Mouse (Mus musculus) heart, embryonic 14.5 days (tissue): ENCODE data around the gene Ing3. TPM values are rescaled to one million over a fixed set of nuclear protein-coding genes. Genes with fewer than 3 reads are reported as not detected.

Experiments used
- ATAC-seq: fragments of 200-750 bp; cut with Nextera tagmentation; 2 replicates; pipeline ENCODE4 v1.8.0; 2017; ENCODE audit warnings: low read depth, moderate TSS enrichment; ENCODE audit not compliant: insufficient number of reproducible peaks, insufficient read depth, low FRiP score
- H3K27ac ChIP-seq, 2 experiments: fragments of 200-500 bp in 1 of 2; fragments of 300-500 bp in 1 of 2; sonication (generic) in 1 of 2; replicated peaks in 1 of 2; 2 replicates each; pipeline ENCODE4 v1.5.1; 2012 to 2014; ENCODE audit warnings: low read depth in 2 of 2, low read length in 2 of 2, control low read depth in 1 of 2, mild to moderate bottlenecking in 1 of 2, mixed read lengths in 1 of 2; ENCODE audit not compliant: control insufficient read depth in 1 of 2, insufficient read depth in 1 of 2
- H3K27me3 ChIP-seq: fragments of 300-500 bp; sonication (generic); 2 replicates; pipeline ENCODE4 v1.6.1; 2014; ENCODE audit warnings: mild to moderate bottlenecking, low read length, control low read depth; ENCODE audit not compliant: control insufficient read depth, insufficient read depth
- H3K36me3 ChIP-seq: fragments of 300-500 bp; sonication (generic); 2 replicates; pipeline ENCODE4 v1.6.1; 2014; ENCODE audit warnings: mild to moderate bottlenecking, control low read depth, low read length, mixed read lengths; ENCODE audit not compliant: control insufficient read depth, insufficient read depth
- H3K4me1 ChIP-seq, 2 experiments: fragments of 200-500 bp in 1 of 2; fragments of 300-500 bp in 1 of 2; sonication (generic) in 1 of 2; 2 replicates each; pipeline ENCODE4 v1.6.1; 2012 to 2014; ENCODE audit warnings: low read length in 2 of 2, control low read depth in 1 of 2, mixed read lengths in 1 of 2; ENCODE audit not compliant: control insufficient read depth in 2 of 2, insufficient read depth in 2 of 2
- H3K4me2 ChIP-seq: fragments of 300-500 bp; sonication (generic); 2 replicates; pipeline ENCODE4 v1.6.1; 2014; ENCODE audit warnings: mild to moderate bottlenecking, low read length
- H3K4me3 ChIP-seq, 2 experiments: fragments of 200-500 bp in 1 of 2; fragments of 300-500 bp in 1 of 2; sonication (generic) in 1 of 2; 2 replicates each; pipeline ENCODE4 v1.5.1; 2012 to 2014; ENCODE audit warnings: low read length in 2 of 2, mild to moderate bottlenecking in 2 of 2, control low read depth in 1 of 2, low read depth in 1 of 2, moderate library complexity in 1 of 2; ENCODE audit not compliant: control insufficient read depth in 1 of 2, insufficient read depth in 1 of 2
- H3K9ac ChIP-seq: fragments of 300-500 bp; sonication (generic); 2 replicates; pipeline ENCODE4 v1.6.1; 2014; ENCODE audit warnings: mild to moderate bottlenecking, low read length
- H3K9me3 ChIP-seq: fragments of 300-500 bp; sonication (generic); 2 replicates; pipeline ENCODE4 v1.6.1; 2016; ENCODE audit warnings: low read length, control low read depth; ENCODE audit not compliant: control insufficient read depth
- WGBS: fragments of 180-500 bp; shearing (Covaris S2); extraction: QIAGEN DNeasy Blood & Tissue Kit; methylation state at CpG from one replicate; pipeline ENCODE4 v1.1.7; 2014; 5-methylcytosine and 5-hydroxymethylcytosine counted together
- polyA plus RNA-seq: library from polyadenylated mRNA; unstranded; fragments of >200 nt; fragmentation: Nextera tagmentation; extraction: Ambion mirVana; gene quantifications from 2 replicates; pipeline ENCODE4 v1.2.1, GENCODE M21; 2014

Ing3 gene
- polyA plus RNA-seq, 1 experiment from 2014 or later, result 31.9 TPM

- no peaks in the 10 kb centered on the region for H3K36me3 ChIP-seq
- peak within 1 kb of the TSS; percentile 84 for H3K4me2 ChIP-seq
- no peaks in the 10 kb centered on the region; a peak in 1 of 4 replicates for H3K4me1 ChIP-seq
- ATAC-seq, result peak; percentile 57; the same call in 1 of the 2 replicates
- H3K9me3 ChIP-seq, result no peaks in the 10 kb centered on the region
- peak within 1 kb of the TSS; percentile 72 for H3K9ac ChIP-seq
- WGBS, result under 1% methylated on average over 38 of the region's 38 CpGs
- peak within 1 kb of the TSS; percentile 40 to 62 for H3K4me3 ChIP-seq
- no peaks in the 10 kb centered on the region for H3K27me3 ChIP-seq
- H3K27ac ChIP-seq, result peak within 1 kb of the TSS; percentile 46 to 55
These were observed 36.6 kb downstream of the Ing3 start, which contains the start of gene Cped1 for GRCm38 (mm10) chr6:21985732-21986540. Gene Cped1 (plus strand): TSS chr6:21985916.

- peak overlapping the region; percentile 28 to 55; a peak in 1 of 4 replicates for H3K27ac ChIP-seq
- peak overlapping the region; percentile 84 for H3K4me2 ChIP-seq
- no peaks in the 10 kb centered on the region; a peak in 1 of 4 replicates for H3K4me1 ChIP-seq
- H3K9ac ChIP-seq, result peak overlapping the region; percentile 72
- ATAC-seq, result no peak
- no peaks in the 10 kb centered on the region for H3K27me3 ChIP-seq
- H3K4me3 ChIP-seq, result peak overlapping the region; percentile 40 to 62
- no peaks in the 10 kb centered on the region for H3K36me3 ChIP-seq
- no peaks in the 10 kb centered on the region for H3K9me3 ChIP-seq
- 8% methylated on average over 24 of the region's 24 CpGs for WGBS
These were observed 37.4 kb downstream of the Ing3 start for GRCm38 (mm10) chr6:21986660-21987331.

GRCm38 (mm10) chr6:21987554-21987953, 38.2 kb downstream of the Ing3 start:
- no peaks in the 10 kb centered on the region; a peak in 1 of 4 replicates for H3K4me1 ChIP-seq
- 87% methylated on average over 2 of the region's 2 CpGs for WGBS
- no peaks in the 10 kb centered on the region for H3K9me3 ChIP-seq
- H3K9ac ChIP-seq, result no peak overlapping the region
- peak overlapping the region; percentile 84 for H3K4me2 ChIP-seq
- no peaks in the 10 kb centered on the region for H3K27me3 ChIP-seq
- H3K27ac ChIP-seq, result no peak overlapping the region
- no peaks in the 10 kb centered on the region for H3K36me3 ChIP-seq
- H3K4me3 ChIP-seq, result peak overlapping the region in 1 of 2 experiments; percentile 40; a peak in 1 of 4 replicates
- no peak for ATAC-seq

GRCm38 (mm10) chr6:21988296-21988695, 38.9 kb downstream of the Ing3 start:
- H3K9ac ChIP-seq, result no peak overlapping the region
- ATAC-seq, result no peak
- no peak overlapping the region for H3K4me3 ChIP-seq
- H3K27me3 ChIP-seq, result no peaks in the 10 kb centered on the region
- no peak overlapping the region for H3K27ac ChIP-seq
- no peaks in the 10 kb centered on the region; a peak in 1 of 4 replicates for H3K4me1 ChIP-seq
- H3K9me3 ChIP-seq, result no peaks in the 10 kb centered on the region
- no peaks in the 10 kb centered on the region for H3K36me3 ChIP-seq
- 81% methylated on average over 5 of the region's 5 CpGs for WGBS
- peak overlapping the region; percentile 84 for H3K4me2 ChIP-seq

- Histone ChIP-seq H3K9me3 (no peaks in the 10 kb centered on the region), H3K27ac (no peak overlapping the region), H3K27me3 (no peaks in the 10 kb centered on the region), H3K4me1 (no peaks in the 10 kb centered on the region; a peak in 1 of 4 replicates), H3K4me3 (no peak overlapping the region), H3K36me3 (no peaks in the 10 kb centered on the region), H3K4me2 (peak overlapping the region; percentile 84; the same call in 1 of the 2 replicates), H3K9ac (no peak overlapping the region)
- ATAC-seq, result no peak
- 68% methylated on average over 4 of the region's 4 CpGs for WGBS
These were observed 39.7 kb downstream of the Ing3 start for GRCm38 (mm10) chr6:21989081-21989480.

GRCm38 (mm10) chr6:21990181-21991135, 41.1 kb downstream of the Ing3 start:
- H3K4me1 ChIP-seq, result no peaks in the 10 kb centered on the region; a peak in 1 of 4 replicates
- no peaks in the 10 kb centered on the region for H3K9me3 ChIP-seq
- WGBS, result 53% methylated on average over 9 of the region's 9 CpGs
- H3K27me3 ChIP-seq, result no peaks in the 10 kb centered on the region
- no peaks in the 10 kb centered on the region for H3K36me3 ChIP-seq
- H3K27ac ChIP-seq, result no peak overlapping the region
- no peak overlapping the region for H3K9ac ChIP-seq
- ATAC-seq, result no peak
- 0 out of 2 replicates have a peak overlapping the region, but pooled peaks have one; percentile 21 for H3K4me2 ChIP-seq
- no peak overlapping the region for H3K4me3 ChIP-seq

GRCm38 (mm10) chr6:21991151-21991550, 41.8 kb downstream of the Ing3 start:
- Histone ChIP-seq H3K9me3 (no peaks in the 10 kb centered on the region), H3K27me3 (no peaks in the 10 kb centered on the region), H3K36me3 (no peaks in the 10 kb centered on the region), H3K4me2 (no peak overlapping the region), H3K4me1 (no peaks in the 10 kb centered on the region; a peak in 1 of 4 replicates), H3K9ac (no peak overlapping the region), H3K4me3 (no peak overlapping the region), H3K27ac (no peak overlapping the region)
- no peak for ATAC-seq
- 73% methylated on average over 4 of the region's 4 CpGs for whole genome bisulfite sequencing
